Mouse (Mus musculus): ENCODE measurements at regions not wholly inside any gene's neighbourhood (a gene's known extent, or its start where the extent isn't known, plus 50 kb on each side); places are given as distances from the start of the nearest gene placed in this dataset.

GRCm38 (mm10) chr3:58116848-58117247, 269.0 kb upstream of the Pfn2 start:
- TF ChIP-seq EP300 (IDR thresholded peaks at IDR 0.05; ENCODE audit: low read depth in 1 of 2, low read length in 2 of 2) (no peak), UBTF (IDR thresholded peaks at IDR 0.05; ENCODE audit: borderline replicate concordance, insufficient read depth, low read depth, low read length) (no peak), CTCF (IDR thresholded peaks at IDR 0.05 in 2 of 3, conservative IDR thresholded peaks at IDR 0.05 in 1 of 3; ENCODE audit: control insufficient read depth in 1 of 3, insufficient read depth in 1 of 3, low read depth in 2 of 3, low read length in 3 of 3, poor library complexity in 1 of 3, severe bottlenecking in 1 of 3) (no peak), KAT2A (conservative IDR thresholded peaks at IDR 0.05; ENCODE audit: low read depth, low read length) (no peak), POLR2A (IDR thresholded peaks at IDR 0.05; ENCODE audit: control insufficient read depth in 1 of 2, insufficient read depth in 1 of 2, low read depth in 1 of 2, low read length in 2 of 2, poor library complexity in 1 of 2) (no peak), MEF2A (IDR thresholded peaks at IDR 0.05; ENCODE audit: extremely low read depth, insufficient replicate concordance, low read depth, low read length, poor library complexity, severe bottlenecking) (no peak), ETS1 (IDR thresholded peaks at IDR 0.05; ENCODE audit: low read depth, low read length) (no peak), TCF12 (IDR thresholded peaks at IDR 0.05; ENCODE audit: low read depth, low read length) (no peak), SIN3A (IDR thresholded peaks at IDR 0.05; ENCODE audit: low read length) (no peak), TAL1 (IDR thresholded peaks at IDR 0.05; ENCODE audit: low read length) (no peak), ZC3H11A (IDR thresholded peaks at IDR 0.05; ENCODE audit: low read depth, low read length) (no peak), ZMIZ1 (IDR thresholded peaks at IDR 0.05; ENCODE audit: low read depth, low read length) (no peak), GATA1 (IDR thresholded peaks at IDR 0.05; ENCODE audit: low read depth, low read length) (no peak), MYB (IDR thresholded peaks at IDR 0.05; ENCODE audit: low read depth, low read length) (no peak)

Data from MEL (cell line).